Mouse (Mus musculus) E14TG2a.4 (cell line): Measurements from ENCODE around the gene Celf1.

ENCODE experiments used
- CTCF ChIP-seq: conservative IDR thresholded peaks from 2 replicates; pipeline ENCODE4 v1.5.1; 2014; ENCODE audit warnings: low read length
- NANOG ChIP-seq: IDR thresholded peaks from 2 replicates; pipeline ENCODE4 v1.6.1; 2014; ENCODE audit warnings: borderline replicate concordance, low read length, mixed read lengths
- POU5F1 ChIP-seq: IDR thresholded peaks from 2 replicates; pipeline ENCODE4 v1.6.1; 2014; ENCODE audit warnings: low read length, borderline replicate concordance

- TF ChIP-seq CTCF (no peak), NANOG (no peak), POU5F1 (no peak)
Observed at GRCm38 (mm10) chr2:90976590-90976989, 36.4 kb downstream of the Celf1 start.
